Mouse (Mus musculus): ENCODE measurements at regions not wholly inside any gene's neighbourhood (a gene's known extent, or its start where the extent isn't known, plus 50 kb on each side); places are given as distances from the start of the nearest gene placed in this dataset.

DNA sequence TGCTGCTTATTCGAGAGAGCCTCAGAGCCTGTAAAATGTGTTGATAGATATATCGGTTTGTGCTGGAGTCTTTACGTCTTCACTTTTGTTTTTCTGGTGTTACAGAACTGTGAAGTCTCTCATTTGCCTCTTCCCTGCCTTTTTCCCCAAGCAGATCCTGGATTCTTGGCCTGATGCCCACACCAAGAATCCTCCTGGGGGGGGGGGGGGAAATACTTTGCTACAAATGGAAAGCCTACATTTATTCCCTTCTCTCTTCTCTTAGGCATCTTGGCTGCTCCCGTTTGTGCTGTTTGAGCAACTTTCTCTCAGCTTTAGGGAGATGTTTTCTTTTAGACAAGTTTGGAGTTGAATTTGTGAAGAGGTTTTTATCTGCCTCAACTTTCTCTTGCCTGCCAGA is 570.8 kb downstream of the Epha4 start:
- no peak for DNase-seq (ENCODE audit: low spot score)
- no peaks in the 10 kb centered on the region for H3K9me3 ChIP-seq
- no peaks in the 10 kb centered on the region for H3K4me1 ChIP-seq
- no peak overlapping the region for H3K27ac ChIP-seq
- H3K27me3 ChIP-seq (ENCODE audit: insufficient read depth, poor library complexity, severe bottlenecking): no peaks in the 10 kb centered on the region
- WGBS: 60% methylated on average over 4 of the region's 4 CpGs
- no peaks in the 10 kb centered on the region for H3K36me3 ChIP-seq
- H3K4me3 ChIP-seq: no peak overlapping the region

DNA sequence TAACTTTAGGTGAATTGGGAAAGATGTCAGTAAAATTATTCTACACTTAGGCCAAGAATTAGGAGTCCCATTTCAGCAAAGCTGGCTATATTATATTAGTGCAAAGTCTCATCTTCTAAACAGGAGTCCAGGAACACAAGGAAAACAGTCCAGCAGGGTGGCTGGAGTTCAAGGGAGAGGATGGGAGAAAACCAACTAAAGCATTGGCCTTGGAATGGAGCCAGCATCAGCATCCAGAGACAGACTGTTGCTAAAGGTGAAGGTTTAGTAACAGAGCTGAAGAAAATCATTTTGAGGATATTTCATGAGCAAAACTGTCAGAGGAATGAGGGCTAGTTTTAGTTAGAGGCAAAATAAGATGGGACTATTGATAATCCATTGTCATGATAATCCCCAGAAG is 559.9 kb downstream of the Epha4 start:
- no peaks in the 10 kb centered on the region for H3K36me3 ChIP-seq
- H3K9me3 ChIP-seq: no peaks in the 10 kb centered on the region
- H3K4me1 ChIP-seq: no peaks in the 10 kb centered on the region
- H3K27ac ChIP-seq: no peak overlapping the region
- no peak for DNase-seq (ENCODE audit: low spot score)
- H3K27me3 ChIP-seq (ENCODE audit: insufficient read depth, poor library complexity, severe bottlenecking): no peaks in the 10 kb centered on the region
- no peak overlapping the region for H3K4me3 ChIP-seq

DNA sequence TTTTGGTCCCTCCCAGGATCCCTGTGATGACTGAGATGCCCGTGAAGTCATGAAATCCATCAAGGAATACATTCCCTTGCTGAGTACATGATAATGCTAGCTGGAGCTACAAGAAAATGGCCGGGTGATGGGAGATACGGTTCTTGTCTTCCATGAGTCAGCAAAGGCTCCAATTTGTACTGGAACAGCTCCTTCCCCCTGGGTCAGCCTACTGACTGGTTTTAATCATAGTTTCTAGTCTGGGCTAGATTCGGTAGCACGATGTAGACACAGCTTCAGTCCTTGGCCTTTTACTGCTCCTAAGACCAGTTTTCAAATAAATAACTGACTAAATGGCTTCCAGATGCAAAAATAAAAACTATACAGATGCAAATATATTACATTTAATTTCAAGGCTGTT is 557.5 kb downstream of the Epha4 start:
- Histone ChIP-seq H3K4me3 (no peak overlapping the region), H3K27ac (no peak overlapping the region), H3K4me1 (no peaks in the 10 kb centered on the region), H3K36me3 (no peaks in the 10 kb centered on the region), H3K9me3 (no peaks in the 10 kb centered on the region), H3K27me3 (ENCODE audit: insufficient read depth, poor library complexity, severe bottlenecking) (no peaks in the 10 kb centered on the region)
- WGBS: 84% methylated on average over 5 of the region's 5 CpGs
- no peak for DNase-seq (ENCODE audit: low spot score)

DNA sequence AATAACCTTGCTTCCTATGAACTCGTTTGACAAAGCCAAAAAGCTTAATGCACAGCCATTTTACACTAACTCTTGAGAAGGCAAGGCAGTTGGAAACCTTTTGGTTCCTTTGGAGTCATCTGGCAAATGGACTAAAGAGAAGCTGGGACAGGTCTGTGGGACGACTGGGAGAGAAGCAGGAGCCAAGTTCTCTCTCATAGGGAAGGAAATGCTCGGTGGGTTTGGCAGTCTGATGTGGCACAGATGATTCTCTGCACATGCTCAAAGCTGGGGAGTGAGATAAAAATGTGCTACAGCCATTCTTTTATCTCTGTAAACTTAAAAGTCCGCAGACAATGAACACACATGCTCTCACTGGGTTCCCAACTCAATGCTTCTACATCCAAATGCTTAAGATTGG is 556.2 kb downstream of the Epha4 start:
- 50% methylated on average over 4 of the region's 4 CpGs for WGBS
- DNase-seq (ENCODE audit: low spot score): no peak
- no peak overlapping the region for H3K27ac ChIP-seq
- no peaks in the 10 kb centered on the region for H3K4me1 ChIP-seq
- H3K9me3 ChIP-seq: no peaks in the 10 kb centered on the region
- H3K27me3 ChIP-seq (ENCODE audit: insufficient read depth, poor library complexity, severe bottlenecking): no peaks in the 10 kb centered on the region
- H3K4me3 ChIP-seq: no peak overlapping the region
- no peaks in the 10 kb centered on the region for H3K36me3 ChIP-seq

DNA sequence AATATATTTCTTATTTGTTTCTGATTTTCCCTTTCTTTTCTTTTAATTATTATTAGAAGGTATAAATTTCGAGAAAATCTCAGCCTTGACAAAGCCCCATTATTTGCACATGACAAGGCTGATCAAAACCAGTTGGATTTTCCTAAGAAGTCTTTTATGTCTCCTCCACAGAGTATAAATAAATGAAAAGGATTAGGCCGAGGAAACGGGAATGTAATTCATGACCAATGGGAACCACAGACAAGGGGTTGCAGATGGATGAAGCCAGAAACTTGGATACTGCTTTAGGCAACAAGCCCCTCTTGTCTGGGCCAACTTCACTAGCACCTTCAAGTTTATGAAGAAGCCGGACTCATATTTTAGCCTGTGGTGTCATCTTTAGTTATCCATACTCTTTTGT is 542.4 kb downstream of the Epha4 start:
- H3K27me3 ChIP-seq (ENCODE audit: insufficient read depth, poor library complexity, severe bottlenecking): no peaks in the 10 kb centered on the region
- no peak overlapping the region for H3K4me3 ChIP-seq
- H3K4me1 ChIP-seq: peaks cover 26% of the 10 kb centered on the region
- H3K27ac ChIP-seq: no peak overlapping the region
- no peak for DNase-seq (ENCODE audit: low spot score)
- no peaks in the 10 kb centered on the region for H3K9me3 ChIP-seq
- WGBS: 81% methylated on average over 4 of the region's 4 CpGs
- no peaks in the 10 kb centered on the region for H3K36me3 ChIP-seq

DNA sequence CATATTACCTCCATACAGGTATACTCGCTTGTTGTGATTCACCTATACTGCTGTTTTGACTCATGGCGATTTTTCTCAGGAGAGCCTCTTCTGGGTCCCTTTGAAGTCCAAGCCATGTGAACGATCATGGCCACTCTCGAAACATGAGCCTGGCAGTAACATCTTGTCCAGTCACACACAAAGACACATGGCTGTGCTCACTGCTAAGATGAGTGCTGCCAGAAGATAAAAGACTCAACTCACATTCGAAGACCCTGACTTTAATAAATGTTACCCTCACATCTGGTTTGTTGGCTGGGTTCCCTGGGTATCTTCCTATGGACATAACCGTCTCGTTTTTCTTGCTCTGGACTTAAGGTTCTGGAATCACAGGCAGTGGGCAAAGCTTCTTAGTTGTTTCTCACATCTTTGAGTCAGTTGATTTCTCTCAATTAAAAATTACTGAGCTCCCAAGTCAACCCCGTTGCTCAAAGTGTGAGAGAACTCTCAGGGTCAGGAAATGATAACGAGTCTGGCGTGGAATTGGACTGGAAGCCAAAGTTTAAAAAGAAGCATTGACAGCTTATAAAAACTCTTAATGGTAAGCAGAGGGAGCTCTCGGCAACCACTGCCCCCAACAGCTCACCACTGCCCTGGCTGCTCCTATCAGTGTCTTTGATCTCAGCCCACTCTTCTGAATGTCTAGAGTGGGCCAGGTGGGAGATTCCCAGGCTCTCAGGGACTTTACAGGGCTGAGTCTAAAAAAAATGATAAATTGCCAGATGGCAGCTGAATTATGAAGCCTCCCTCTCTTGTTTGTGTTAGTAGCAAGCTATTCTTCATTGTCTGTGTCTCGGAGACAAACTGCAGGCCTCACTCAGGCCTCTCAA is 539.6 kb downstream of the Epha4 start:
- DNase-seq (ENCODE audit: low spot score): no peak
- H3K9me3 ChIP-seq: no peaks in the 10 kb centered on the region
- no peak overlapping the region for H3K4me3 ChIP-seq
- H3K4me1 ChIP-seq: peaks cover 37% of the 10 kb centered on the region
- WGBS: 56% methylated on average over 12 of the region's 12 CpGs
- peak overlapping the region; percentile 67 for H3K27ac ChIP-seq
- H3K27me3 ChIP-seq (ENCODE audit: insufficient read depth, poor library complexity, severe bottlenecking): no peaks in the 10 kb centered on the region
- H3K36me3 ChIP-seq: no peaks in the 10 kb centered on the region

DNA sequence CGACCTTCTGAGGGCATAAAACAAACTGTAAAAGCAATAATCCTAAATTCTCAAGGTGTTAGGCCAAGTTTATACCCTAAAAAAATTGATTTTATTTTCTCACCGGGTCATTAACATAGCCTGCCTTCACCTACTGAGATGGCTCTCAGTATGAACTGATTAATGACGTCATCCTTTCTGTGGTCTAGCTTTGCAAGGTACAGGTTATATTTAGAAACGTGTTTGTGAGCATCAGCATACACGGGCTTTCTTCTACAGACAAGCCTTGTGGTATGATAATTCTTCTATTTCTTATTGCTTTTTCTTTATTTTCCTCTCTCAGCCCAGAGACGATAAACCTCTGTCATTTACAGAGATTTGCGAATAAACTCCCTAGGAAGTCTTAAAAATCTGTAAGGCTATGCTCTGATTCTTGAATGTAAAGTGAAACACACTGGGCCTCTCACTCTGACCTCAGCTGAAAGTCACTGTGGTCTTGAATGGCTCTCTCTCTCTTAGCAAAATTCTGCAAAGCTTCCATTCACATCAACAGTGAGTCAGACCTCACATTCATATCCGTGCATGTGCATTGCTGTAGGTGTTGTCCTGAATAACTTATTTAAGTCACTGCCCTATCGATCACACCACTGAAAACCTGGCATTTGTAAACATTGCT is 534.3 kb downstream of the Epha4 start:
- 66% methylated on average over 9 of the region's 9 CpGs for WGBS

DNA sequence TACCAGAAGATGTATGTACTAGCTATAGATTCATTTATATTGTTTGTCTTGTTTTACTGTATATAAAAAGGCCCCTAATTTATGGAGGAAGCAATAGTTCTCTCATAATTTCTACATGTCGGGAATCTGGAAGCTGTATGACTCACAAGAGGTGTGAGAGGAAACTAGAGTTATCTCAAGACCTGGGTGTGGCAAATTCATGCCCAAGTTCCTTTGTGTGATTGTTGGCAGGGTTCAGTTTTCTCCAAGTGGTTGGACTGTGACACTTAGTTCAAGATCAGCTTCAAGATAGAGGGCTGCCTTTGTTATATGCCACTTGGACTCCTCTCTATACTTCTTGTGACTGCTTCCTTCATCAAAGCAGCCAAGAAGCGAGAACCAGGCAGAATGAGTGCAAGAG is 521.1 kb downstream of the Epha4 start:
- no peaks in the 10 kb centered on the region for H3K36me3 ChIP-seq
- no peaks in the 10 kb centered on the region for H3K9me3 ChIP-seq
- 76% methylated on average over 2 of the region's 2 CpGs for WGBS
- H3K27me3 ChIP-seq (ENCODE audit: insufficient read depth, poor library complexity, severe bottlenecking): no peaks in the 10 kb centered on the region
- no peak overlapping the region for H3K27ac ChIP-seq
- H3K4me1 ChIP-seq: no peaks in the 10 kb centered on the region
- no peak for DNase-seq (ENCODE audit: low spot score)
- no peak overlapping the region for H3K4me3 ChIP-seq

More for the DNA sequence above, 534.3 kb downstream of the Epha4 start:
- no peak for DNase-seq (ENCODE audit: low spot score)
- Histone ChIP-seq H3K4me3 (no peak overlapping the region), H3K4me1 (peaks cover 31% of the 10 kb centered on the region), H3K36me3 (no peaks in the 10 kb centered on the region), H3K27me3 (ENCODE audit: insufficient read depth, poor library complexity, severe bottlenecking) (no peaks in the 10 kb centered on the region), H3K9me3 (no peaks in the 10 kb centered on the region), H3K27ac (peak overlapping the region; percentile 43)

DNA sequence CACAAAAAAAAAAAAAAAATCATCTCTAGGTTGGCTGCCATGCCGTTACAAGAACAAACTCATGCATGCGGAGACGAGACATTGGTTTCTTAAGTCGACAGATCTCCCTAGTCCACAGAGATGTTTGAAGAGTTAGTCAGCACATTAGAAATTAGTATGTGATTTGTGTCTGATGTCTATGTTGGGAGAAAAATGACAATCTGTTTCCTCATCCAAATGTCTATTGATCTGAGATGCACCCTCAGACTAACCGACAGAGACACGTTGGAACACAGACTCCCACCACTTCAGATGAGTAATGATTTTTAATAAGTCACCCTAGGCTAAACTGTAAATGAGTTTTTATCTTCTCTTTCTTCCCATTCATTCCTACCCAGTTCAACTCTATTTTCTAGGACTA is 506.9 kb downstream of the Epha4 start:
- WGBS: 93% methylated on average over 6 of the region's 6 CpGs
- H3K4me1 ChIP-seq: no peaks in the 10 kb centered on the region
- no peak overlapping the region for H3K4me3 ChIP-seq
- no peaks in the 10 kb centered on the region for H3K9me3 ChIP-seq
- H3K36me3 ChIP-seq: no peaks in the 10 kb centered on the region
- H3K27me3 ChIP-seq (ENCODE audit: insufficient read depth, poor library complexity, severe bottlenecking): no peaks in the 10 kb centered on the region
- no peak overlapping the region for H3K27ac ChIP-seq
- no peak for DNase-seq (ENCODE audit: low spot score)

DNA sequence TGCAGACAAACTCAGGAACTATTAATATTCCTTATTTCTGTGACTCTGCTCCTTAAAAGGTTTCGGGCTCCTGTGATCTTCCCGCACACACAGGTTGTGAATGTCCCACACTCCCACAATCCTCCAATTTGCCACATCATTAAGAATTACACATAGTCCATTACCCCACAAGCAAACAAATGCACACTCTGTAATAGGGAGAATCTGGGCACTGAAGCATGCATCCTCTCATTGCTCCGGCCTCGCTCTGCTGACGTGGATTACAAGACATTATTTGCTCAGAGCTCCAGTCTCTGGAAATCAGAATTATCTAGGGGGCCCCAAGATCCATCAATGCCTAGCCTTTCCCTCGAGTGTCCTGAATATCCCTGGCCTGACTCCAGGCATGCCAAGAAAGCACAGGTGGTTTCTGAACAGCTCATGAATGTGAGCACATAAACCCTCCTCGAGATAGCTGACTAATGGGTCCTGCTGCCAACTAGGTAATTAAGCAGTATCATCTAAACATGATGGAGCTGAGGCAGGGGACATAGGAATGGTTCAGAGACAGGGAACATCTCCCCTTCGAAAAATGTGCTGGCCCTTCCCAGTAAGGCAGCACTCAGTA is 504.2 kb downstream of the Epha4 start:
- DNase-seq (ENCODE audit: low spot score): no peak
- H3K4me3 ChIP-seq: no peak overlapping the region

DNA sequence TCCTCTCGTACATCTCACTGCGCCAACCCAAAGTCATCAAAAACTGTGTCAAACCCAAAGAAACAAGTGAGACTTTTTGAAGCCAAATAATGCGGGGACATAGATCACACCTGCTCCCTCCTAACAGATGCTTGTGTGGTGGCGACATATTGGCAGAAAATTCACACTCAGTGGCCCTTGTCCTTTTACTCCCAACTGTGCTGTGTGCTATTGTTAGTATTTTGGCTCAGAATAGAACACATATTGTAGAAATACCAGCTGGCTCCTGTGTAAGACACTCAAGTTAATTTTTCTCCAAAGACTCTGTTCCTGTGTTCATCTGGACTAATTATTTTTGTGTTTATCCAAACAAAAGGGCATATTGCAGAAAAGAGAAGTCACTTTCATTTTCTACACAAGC is 487.2 kb downstream of the Epha4 start:
- no peak for DNase-seq (ENCODE audit: low spot score)
- 82% methylated on average over 4 of the region's 4 CpGs for WGBS

More for the DNA sequence above, 504.2 kb downstream of the Epha4 start:
- no peaks in the 10 kb centered on the region for H3K27me3 ChIP-seq (ENCODE audit: insufficient read depth, poor library complexity, severe bottlenecking)
- H3K9me3 ChIP-seq: no peaks in the 10 kb centered on the region
- no peaks in the 10 kb centered on the region for H3K36me3 ChIP-seq
- H3K27ac ChIP-seq: no peak overlapping the region
- no peaks in the 10 kb centered on the region for H3K4me1 ChIP-seq
- WGBS: 78% methylated on average over 8 of the region's 8 CpGs

DNA sequence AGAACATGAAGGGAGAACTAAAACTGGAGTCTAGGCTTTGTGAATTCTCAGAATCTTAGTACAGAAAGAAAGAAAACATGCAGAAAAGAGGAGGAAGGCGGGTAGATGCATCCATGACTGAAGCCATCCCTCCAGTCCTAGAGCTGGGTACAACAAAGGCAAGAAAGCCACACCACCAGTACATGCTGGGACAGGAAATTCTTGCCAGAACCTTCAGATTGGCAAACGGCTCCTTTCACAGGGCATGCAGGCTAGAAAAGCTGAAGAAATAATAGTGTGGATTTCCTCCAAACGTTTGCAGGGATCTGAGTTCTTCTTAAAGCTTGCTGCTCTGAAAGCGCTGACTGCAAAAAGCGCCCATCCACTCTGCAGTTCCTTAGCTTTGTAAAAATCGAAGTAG is 486.7 kb downstream of the Epha4 start:
- Histone ChIP-seq H3K9me3 (no peaks in the 10 kb centered on the region), H3K4me1 (no peaks in the 10 kb centered on the region), H3K27ac (no peak overlapping the region), H3K36me3 (no peaks in the 10 kb centered on the region), H3K27me3 (ENCODE audit: insufficient read depth, poor library complexity, severe bottlenecking) (no peaks in the 10 kb centered on the region), H3K4me3 (no peak overlapping the region)
- 79% methylated on average over 6 of the region's 6 CpGs for WGBS
- DNase-seq (ENCODE audit: low spot score): no peak

More for the DNA sequence above, 487.2 kb downstream of the Epha4 start:
- no peaks in the 10 kb centered on the region for H3K36me3 ChIP-seq
- H3K27me3 ChIP-seq (ENCODE audit: insufficient read depth, poor library complexity, severe bottlenecking): no peaks in the 10 kb centered on the region
- H3K27ac ChIP-seq: no peak overlapping the region
- H3K4me1 ChIP-seq: no peaks in the 10 kb centered on the region
- H3K9me3 ChIP-seq: no peaks in the 10 kb centered on the region
- no peak overlapping the region for H3K4me3 ChIP-seq

DNA sequence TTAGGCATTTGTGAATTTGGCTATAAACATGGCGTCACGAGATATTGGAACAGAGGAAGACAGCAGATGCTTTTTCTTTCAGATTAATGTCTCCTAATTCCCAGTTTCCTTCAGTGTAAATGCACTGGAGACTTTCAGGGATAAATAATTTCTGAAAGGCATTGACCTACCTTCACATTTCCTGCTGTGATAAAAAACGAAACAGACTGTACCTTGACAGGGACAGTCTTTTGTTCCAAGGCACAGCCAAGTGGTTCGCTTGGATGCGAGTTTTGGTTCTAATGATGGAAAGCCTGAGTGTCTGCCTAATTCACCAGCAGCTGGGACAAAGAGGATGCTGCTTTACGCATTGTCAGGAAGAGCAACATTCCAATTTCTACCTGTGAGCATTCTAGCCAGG is 485.8 kb downstream of the Epha4 start:
- no peak for DNase-seq (ENCODE audit: low spot score)
- Histone ChIP-seq H3K36me3 (no peaks in the 10 kb centered on the region), H3K4me1 (no peaks in the 10 kb centered on the region), H3K9me3 (no peaks in the 10 kb centered on the region), H3K4me3 (no peak overlapping the region), H3K27ac (no peak overlapping the region), H3K27me3 (ENCODE audit: insufficient read depth, poor library complexity, severe bottlenecking) (no peaks in the 10 kb centered on the region)
- WGBS: 87% methylated on average over 6 of the region's 6 CpGs
